Mouse (Mus musculus): Measurements from ENCODE around the gene Anks6. TPM values are rescaled to one million over a fixed set of nuclear protein-coding genes. Genes with fewer than 3 reads are reported as not detected.

Anks6 gene
- total RNA-seq, 2 experiments from 2014 or later: 2.9 to 3.0 TPM

DNA sequence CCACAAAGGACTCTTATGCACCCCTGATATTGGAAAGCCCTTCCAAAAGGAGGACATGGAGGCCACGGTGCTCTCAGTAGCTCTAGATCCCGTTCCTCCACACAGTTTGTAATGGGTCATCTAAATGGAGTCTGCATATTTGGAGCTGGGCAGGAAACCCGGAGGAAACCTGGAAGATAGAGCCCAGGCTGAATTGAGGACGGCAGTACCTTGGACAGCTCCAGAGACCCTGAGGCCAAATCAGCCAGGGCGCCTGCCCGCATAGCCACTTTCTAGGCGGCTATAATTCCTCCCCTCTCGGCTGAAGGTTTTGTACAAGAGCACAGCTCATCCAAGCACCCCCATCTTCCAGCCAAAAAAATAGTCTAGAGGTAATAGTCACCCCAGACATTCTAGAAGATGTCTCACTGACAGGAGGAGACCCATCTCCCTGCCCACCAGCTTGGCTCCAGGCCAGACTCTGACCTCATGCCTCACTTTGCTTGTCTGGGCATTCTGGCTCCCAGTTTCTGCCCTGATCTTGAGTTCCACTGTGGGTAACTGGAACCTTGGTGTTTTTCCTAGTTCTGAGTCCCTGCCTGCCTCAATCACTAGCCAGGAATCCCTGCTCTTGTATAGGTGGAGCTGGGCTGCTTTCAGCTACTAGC is 64.3 kb downstream of the Anks6 start:
- intact Hi-C loops (cut with DNase I; ENCODE audit: low total_unique reads): no loop called here
- DNase-seq: peak; percentile 58

DNA sequence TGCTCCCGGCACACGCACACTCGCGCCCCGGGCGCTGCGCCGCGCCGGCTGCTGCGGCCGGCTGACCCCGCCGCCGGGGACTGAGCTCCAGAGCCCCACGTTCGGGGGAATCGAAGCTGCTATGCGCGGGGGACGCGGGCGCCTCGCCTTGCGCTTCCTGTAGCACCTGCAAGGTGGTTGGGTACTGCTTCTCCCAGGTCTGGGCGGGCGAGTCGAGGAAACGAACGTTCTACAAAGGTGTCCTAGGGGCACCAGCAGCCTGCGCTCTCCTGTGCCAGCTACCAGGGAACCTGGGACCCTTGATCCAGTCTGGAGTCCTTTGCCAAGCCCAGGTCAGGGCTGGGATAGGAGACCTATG is 65.3 kb downstream of the Anks6 start:
- intact Hi-C loops (cut with DNase I; ENCODE audit: low total_unique reads): no loop called here
- no peak for DNase-seq

DNA sequence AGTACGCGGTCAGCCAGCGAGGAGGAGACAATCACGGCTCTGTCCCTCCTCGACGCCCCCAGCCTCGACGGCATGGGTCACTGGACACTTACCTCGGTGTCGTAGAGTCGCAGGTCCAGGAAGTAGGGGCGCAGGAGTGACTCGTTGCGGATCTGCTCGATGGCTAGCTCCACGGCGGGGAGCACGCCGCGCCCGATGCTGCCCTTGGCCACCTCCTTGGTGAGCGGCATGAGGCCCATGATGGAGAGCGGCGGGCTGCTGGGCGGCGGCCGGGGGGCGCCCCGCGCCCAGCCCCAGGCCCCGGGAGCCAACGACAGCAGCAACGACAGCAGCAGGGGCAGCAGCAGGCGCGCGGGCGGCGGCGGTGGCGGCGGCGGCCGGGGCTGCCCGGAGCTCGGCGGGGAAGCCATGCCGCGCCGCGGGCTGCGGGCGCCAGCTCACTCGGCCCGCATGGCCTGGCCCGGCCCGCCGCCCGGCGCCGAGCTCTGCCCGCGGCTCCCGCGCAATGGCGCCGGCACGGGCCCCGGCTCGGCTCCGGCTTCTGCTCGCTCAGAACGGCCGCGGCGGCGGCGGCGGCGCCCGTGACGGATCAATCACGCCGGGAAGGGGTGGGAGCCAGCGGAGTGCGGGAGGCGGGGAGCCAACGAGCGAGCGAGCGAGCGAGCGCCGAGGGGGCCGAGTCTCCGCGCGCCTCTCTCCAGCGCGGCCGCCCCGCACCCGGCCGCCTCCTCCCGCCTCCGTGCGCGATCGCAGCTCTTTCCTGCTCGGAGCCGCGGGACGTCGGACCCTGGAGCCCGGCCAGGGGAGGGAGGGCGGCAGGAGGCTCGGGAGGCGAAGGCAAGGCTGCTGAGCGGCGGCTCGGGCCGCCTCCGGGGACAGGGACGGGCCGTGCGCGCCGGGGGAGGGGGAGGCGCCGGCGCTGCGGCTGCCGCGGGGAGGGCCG is 65.9 kb downstream of the Anks6 start, which contains the start of gene Gabbr2:
TSS of gene Gabbr2 (minus strand) at position 858 of the 943 bp plus-strand sequence.
- no peak for DNase-seq

DNA sequence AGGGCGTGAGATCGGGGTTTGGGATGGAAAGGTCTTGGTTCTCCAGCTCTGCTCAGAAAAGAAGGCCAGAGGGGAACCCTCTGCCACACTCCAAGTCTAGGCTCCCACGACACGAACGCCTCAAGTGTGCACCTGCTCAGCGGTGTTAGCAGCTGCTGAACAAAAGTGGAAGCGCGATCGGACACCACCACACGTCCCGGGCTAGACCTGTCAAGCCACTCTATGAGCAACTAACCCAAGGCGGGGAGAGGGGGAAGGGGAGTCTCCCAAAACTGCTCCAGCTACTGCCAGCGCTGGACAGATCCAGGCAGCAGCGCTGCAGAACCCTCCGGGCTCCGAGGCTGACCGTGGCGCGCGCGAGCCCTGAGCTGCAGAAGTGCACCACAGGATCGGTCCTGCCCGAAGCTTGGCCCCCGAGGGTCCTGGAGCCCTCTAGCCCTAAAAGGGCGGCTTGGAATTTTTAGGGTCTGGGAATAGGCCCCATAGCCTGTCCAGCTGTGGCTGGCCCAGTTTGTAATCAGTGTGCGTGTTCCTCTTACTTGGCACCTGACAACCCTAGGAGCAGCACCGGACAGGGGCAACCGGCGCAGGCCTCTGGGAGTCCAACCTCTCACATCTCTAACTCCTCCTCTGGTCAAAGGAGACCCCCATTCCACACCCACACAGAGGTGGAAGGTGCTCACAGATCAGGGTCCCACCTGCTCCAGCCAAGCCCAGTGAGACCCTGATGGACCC is 66.8 kb downstream of the Anks6 start:
- intact Hi-C loops (cut with DNase I; ENCODE audit: low total_unique reads): no loop called here
- DNase-seq: no peak

More for the DNA sequence above, 65.9 kb downstream of the Anks6 start, which contains the start of gene Gabbr2:
- intact Hi-C loops (cut with DNase I; ENCODE audit: low total_unique reads): no loop called here

DNA sequence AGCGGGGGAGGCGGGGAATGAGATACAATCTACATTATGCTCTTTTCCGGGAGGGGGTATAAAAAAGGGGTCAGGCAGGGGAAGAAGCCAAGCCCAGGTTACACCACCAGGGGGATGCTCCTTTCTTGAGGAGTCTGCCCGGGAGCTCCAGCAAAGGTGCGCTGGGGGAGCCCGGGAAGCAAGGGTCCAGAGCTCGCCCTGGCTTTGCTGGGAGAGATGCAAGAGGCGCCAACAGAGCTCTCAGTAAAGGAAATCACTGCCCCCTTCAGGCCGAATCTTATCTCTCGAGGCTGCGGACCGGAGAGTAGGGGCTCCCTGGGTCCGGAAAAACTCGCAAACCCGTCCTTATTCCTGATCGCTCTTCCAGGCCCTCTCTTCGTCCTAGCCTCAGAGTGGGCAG is 67.4 kb downstream of the Anks6 start:
- DNase-seq: no peak
- intact Hi-C loops (cut with DNase I; ENCODE audit: low total_unique reads): no loop called here

DNA sequence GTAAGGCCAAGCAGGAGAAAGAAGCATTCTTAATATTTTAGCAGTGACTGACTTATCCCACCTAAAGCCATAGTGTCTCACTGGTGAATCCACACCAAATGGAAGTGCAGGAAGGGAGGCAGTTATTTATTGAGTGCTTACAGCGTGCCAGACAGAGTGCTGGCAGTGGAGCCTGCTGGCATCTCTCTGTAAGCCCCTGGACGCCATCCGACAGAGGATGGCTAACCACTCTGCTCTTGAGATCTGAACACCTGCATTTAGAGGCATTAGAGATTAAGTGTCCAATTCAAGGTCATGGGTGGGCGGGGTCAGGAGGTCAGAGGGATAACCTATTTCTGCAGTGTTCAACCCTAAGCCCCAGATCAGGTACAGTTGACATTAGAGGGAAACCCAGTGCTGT is 68.4 kb downstream of the Anks6 start:
- intact Hi-C loops (cut with DNase I; ENCODE audit: low total_unique reads): no loop called here
- DNase-seq: no peak

DNA sequence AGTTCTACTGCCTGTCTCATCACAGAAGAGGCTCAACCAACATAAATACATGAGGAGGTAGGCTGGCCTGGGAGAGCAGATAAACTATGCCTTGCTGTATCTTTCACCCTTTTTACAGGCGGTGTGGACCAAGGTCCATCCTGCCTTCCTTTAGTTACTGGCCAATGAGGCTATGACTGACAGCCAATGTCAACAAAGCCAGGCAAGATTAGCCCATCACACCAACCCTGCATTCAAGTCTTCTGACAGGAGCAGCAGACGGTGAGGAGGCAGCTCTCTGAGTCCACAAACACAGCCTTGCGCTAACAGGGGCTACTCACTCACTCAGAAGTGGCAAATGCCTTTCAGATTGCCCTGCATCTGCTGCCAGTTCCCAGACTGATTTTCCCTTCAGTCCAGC is 69.0 kb downstream of the Anks6 start:
- no peak for DNase-seq
- intact Hi-C loops (cut with DNase I; ENCODE audit: low total_unique reads): no loop called here

DNA sequence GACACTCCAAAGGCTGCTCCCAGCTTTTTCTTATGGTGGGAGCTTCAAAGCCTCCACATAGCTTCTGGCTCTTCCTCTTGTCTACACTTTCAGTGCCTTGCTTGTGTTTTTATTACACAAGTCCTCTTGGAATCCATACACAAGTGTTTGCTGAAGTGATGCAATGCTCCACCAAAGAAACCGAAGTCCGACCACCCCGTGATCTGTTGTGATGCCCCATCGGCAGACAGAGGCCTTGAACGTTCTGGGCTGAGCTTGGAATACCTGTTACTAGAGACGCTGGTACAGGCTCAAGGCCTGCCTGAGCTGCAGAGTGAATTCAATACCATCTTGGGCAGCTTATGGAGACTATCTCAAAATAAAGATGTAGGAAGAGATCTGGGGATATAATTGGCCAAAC is 69.4 kb downstream of the Anks6 start:
- intact Hi-C loops (cut with DNase I; ENCODE audit: low total_unique reads): no loop called here
- no peak for DNase-seq

DNA sequence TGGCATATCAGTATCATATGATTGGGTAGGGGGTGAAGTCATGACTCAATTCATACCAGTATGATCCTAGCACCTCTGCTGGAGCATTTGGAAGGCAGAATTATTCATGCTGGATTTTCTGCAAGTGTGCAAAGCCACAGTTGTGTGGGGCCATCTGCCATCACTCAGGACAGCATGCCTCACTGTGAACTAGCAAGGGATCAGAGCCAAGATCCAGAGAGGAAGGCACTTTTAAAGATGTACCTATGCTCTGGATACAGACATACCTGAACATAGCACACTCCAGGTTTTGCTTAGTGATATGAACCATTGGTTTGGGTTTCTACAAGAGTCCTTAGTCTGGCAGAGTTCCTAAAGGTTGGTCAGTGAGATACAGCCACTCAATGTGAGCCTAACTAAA is 71.2 kb downstream of the Anks6 start:
- no peak for DNase-seq
- intact Hi-C loops (cut with DNase I; ENCODE audit: low total_unique reads): no loop called here

DNA sequence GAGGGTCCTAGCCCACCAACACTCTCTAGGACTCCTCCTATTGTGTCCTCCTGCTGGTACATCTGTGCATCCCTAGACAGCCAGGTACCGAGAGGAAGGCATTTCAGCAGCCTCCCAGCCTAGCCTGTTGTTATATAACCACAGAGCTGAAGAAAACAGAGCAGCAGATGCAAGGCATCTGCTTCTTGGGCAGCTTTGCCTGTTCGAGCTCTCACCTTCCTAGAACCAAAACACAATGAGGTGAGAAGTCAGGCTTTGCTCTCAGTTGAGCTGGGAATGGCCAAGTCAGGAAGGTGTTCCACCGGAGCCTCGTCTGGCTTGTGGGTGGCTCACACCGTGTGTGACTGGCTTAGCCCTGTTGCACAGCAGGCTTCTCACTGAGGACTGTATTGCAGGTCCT is 74.3 kb downstream of the Anks6 start:
- intact Hi-C loops (cut with DNase I; ENCODE audit: low total_unique reads): no loop called here
- no peak for DNase-seq

DNA sequence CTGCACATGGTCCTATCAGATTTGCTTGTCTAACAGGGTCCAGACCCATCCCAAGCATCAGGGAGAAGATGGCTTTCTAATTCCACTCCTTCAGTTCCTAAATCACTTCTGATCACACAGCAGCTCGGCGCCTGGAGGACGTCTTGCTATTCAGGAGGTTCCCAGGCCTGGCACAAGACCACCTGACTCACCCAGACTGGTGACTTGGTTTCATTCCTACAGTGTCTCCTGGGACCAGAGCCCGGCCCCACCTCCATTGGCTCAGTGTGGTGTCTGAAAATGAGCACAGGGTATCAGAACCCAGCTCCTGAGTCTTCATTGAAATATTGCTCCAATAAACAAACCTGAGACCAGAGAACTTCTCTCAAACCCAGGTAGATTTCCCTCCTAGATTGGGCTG is 75.1 kb downstream of the Anks6 start:
- intact Hi-C loops (cut with DNase I; ENCODE audit: low total_unique reads): no loop called here
- DNase-seq: no peak

DNA sequence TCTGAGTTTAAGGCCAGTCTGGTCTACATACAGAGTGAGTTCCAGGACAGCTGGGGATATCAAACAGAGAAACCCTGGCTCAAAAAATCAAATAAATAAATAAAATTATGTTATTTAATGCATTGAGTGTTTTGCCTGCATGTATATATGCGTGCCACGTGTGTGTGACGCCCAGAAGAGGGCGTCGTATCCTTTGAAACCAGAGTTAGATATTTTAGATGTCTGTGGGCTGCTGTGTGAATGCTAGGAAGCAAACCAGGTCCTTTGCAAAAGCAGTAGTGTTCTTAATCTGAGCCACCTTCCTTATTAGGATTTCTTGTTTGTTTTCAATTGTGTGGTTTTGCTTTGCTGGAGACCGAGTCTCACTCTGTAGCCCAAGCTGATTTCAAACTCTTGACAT is 78.9 kb downstream of the Anks6 start:
- intact Hi-C loops (cut with DNase I; ENCODE audit: low total_unique reads): no loop called here
- no peak for DNase-seq

DNA sequence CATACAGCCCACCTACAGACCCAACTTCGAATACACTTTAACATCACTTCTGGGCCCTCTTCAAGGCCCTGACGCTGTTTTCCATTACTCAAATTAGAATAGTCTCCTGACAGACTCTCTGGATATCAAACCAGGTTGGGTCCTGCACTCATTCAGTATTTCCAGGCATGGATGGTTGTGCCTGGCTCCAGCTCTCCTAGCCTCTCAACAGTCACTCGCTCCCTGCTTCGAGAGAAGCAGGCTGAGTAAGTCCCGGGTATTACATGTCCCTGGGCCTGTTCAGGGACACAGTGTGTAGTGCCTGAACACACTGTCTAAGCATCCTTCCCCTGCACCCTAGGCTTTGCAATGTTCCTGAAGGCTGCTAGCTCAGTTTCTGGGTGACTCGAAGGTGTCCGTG is 80.1 kb downstream of the Anks6 start:
- intact Hi-C loops (cut with DNase I; ENCODE audit: low total_unique reads): no loop called here

DNA sequence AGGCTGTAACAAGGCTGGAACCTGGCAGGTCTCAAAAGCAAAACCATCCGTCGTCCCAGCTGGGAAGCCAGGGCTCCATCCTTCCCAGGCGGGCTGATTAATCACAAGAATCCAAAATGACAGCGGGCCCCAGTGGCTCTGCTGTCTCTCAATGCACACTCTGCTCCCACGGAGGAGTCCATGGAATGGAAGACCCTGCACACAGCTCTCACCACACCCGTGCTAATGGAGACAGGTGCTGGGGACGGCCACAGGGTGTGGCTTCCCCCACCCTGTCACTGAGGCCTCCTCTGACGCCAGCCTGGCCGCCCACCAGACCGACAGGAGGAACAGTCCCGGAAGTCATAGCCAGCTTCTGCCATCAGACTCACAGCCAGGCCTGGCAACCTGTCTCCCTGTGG is 80.6 kb downstream of the Anks6 start:
- intact Hi-C loops (cut with DNase I; ENCODE audit: low total_unique reads): no loop called here
- no peak for DNase-seq

More for the DNA sequence above, 80.1 kb downstream of the Anks6 start:
- no peak for DNase-seq

DNA sequence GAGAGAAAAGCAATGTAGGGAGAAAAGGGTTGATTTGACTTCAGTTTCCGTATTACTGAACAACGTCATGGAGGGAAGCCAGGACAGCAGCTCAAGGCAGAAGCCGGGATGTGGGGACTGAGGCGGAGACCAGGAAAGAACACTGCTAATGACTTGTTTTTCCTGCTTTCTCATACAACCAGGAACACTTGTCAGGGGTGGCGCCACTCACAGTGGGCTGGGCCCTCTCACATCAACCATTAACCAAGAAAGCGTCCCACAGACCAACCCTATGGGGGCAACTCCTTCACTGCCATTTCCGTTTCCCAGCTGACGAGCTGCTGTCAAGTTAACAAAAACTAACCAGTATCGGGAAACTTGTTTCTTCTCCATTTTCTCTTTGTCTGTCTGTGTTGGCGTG is 83.9 kb downstream of the Anks6 start:
- intact Hi-C loops (cut with DNase I; ENCODE audit: low total_unique reads): no loop called here
- DNase-seq: no peak

DNA sequence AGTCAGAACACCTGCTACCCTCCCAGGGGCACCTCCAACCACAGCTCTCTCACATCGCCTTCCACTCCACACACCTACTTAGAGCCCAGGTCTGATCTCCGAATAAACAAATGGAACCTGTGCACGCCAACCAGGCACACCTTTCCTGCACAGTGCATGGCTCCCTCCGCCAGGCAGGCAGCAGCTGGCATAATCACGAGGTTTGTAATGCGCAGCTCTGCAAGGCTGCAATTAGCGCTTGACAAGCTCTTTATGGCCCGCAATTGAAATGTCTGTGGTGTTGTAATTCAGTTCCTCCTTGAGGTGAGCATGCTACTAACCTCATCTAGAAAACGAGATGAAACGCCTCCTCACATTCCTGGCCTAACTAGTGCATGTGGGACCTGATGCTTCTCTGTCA is 89.2 kb downstream of the Anks6 start:
- intact Hi-C loops (cut with DNase I; ENCODE audit: low total_unique reads): no loop called here
- DNase-seq: no peak

DNA sequence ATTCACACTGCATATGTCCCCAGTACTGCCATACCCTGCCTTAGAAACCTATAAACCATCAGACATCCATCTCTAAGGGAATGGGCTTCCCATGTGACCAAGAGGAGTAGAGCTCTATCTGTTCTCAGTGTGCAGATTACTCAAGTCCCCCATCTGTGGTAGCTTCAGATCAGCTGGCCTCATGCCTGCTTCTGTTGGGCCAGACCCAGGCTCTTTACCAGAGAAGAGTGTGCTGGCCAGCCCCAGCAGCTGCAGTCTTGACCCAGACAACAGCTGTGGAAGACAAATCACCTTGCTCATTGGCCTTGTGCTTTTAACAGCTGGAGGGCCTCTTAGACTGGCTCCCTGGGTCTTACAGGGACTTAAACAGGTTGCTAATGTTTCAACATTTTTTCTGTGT is 90.7 kb downstream of the Anks6 start:
- intact Hi-C loops (cut with DNase I; ENCODE audit: low total_unique reads): no loop called here
- peak; percentile 44 for DNase-seq
